Mouse (Mus musculus): ENCODE data around the gene Kcnk10.

- TF ChIP-seq POLR2A (IDR thresholded peaks at IDR 0.05; ENCODE audit: extremely low read depth, insufficient read depth, low read length) (no peak), CTCF (IDR thresholded peaks at IDR 0.05; ENCODE audit: extremely low read depth, insufficient read depth, low read length) (0 out of 2 replicates have a peak, but pooled peaks have one; percentile 12)
Measured at GRCm38 (mm10) chr12:98585302-98585701, 7.2 kb upstream of the Kcnk10 start.

All from cortical plate, adult 2 months (tissue).